ENCODE assay signal across 8 mouse cellular contexts in the genomic region with DNA sequence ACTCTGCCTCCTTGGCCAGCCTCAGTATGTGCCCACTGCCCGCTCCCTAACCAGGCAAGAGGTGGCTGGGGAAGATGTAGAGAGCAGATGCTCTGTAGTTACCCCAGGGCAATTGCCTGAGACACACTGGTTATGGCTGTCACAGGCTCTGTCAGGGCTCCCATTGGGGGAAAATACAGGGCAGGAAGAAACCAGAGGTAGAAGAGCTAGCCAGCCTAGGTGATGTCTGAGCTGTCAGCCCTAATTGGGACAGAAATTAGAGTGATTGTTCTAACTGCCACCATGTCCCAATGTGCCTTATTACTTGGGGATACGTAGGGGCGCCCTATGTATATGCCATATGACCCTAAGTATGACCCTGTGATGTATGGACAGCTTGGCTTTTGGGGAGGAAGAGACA. TPM values are rescaled to one million over a fixed set of nuclear protein-coding genes. Genes with fewer than 3 reads are reported as not detected.
A peak's percentile ranks its signal among the peaks of the same experiment; 100 is the strongest.
DNase-seq lines count a peak whose midpoint lies in the region; ATAC-seq and TF ChIP-seq lines count a peak whose summit lies in the region.

No protein-coding gene starts in this region.

- TF ChIP-seq EP300 in lung, postnatal 0 days (IDR thresholded peaks at IDR 0.05): no peak

- H3K9ac ChIP-seq in lung, postnatal 0 days (replicated peaks; ENCODE audit: low read depth): no peak overlapping the region
- peak overlapping the region; percentile 87; the same call in 1 of the 2 replicates for H3K9ac ChIP-seq in forebrain, embryonic 12.5 days
- H3K9ac ChIP-seq in limb, embryonic 14.5 days (ENCODE audit: low read depth, low read length, severe bottlenecking): no peak overlapping the region

- H3K9me3 ChIP-seq in lung, postnatal 0 days (ENCODE audit: low read length): no peaks in the 10 kb centered on the region
- no peaks in the 10 kb centered on the region for H3K9me3 ChIP-seq in forebrain, embryonic 12.5 days
- no peaks in the 10 kb centered on the region for H3K9me3 ChIP-seq in limb, embryonic 14.5 days (ENCODE audit: control insufficient read depth, low read length)

- H3K4me1 ChIP-seq in lung, postnatal 0 days (ENCODE audit: insufficient read depth, low read depth, low read length): peaks cover 6% of the 10 kb centered on the region; the same call in 1 of the 2 replicates
- H3K4me1 ChIP-seq in forebrain, embryonic 12.5 days: peaks cover 30% of the 10 kb centered on the region
- H3K4me1 ChIP-seq in limb, embryonic 14.5 days (ENCODE audit: control insufficient read depth, insufficient read depth, low read length): peaks cover 17% of the 10 kb centered on the region
- H3K4me1 ChIP-seq in small intestine, adult 2 months (ENCODE audit: control insufficient read depth, insufficient read depth, insufficient read length, low read length): no peaks in the 10 kb centered on the region

- 0 out of 2 replicates have a peak, but pooled peaks cover 6% of the 10 kb centered on the region for H3K36me3 ChIP-seq in lung, postnatal 0 days (ENCODE audit: insufficient read depth, low read length)
- peaks cover 32% of the 10 kb centered on the region for H3K36me3 ChIP-seq in forebrain, embryonic 12.5 days (replicated peaks)
- H3K36me3 ChIP-seq in limb, embryonic 14.5 days (ENCODE audit: control insufficient read depth, insufficient read depth, low read length): peaks cover 33% of the 10 kb centered on the region
- peaks cover 18% of the 10 kb centered on the region; the same call in 1 of the 2 replicates for H3K36me3 ChIP-seq in small intestine, adult 2 months (ENCODE audit: control insufficient read depth, insufficient read depth, low read length)

- whole genome bisulfite sequencing in lung, postnatal 0 days: 93% methylated on average over 3 of the region's 3 CpGs
- 94% methylated on average over 3 of the region's 3 CpGs for WGBS in forebrain, embryonic 12.5 days
- 97% methylated on average over 3 of the region's 3 CpGs for WGBS in limb, embryonic 14.5 days
- WGBS in small intestine, adult 2 months: 93% methylated on average over 3 of the region's 3 CpGs

- no peak for ATAC-seq in lung, postnatal 0 days
- no peak for ATAC-seq in forebrain, embryonic 12.5 days (ENCODE audit: low FRiP score)
- no peak for ATAC-seq in limb, embryonic 14.5 days (ENCODE audit: low FRiP score, low read depth)

- 0 out of 2 replicates have a peak overlapping the region, but pooled peaks have one; percentile 9 for H3K4me2 ChIP-seq in lung, postnatal 0 days (replicated peaks; ENCODE audit: low read depth, low read length)
- peak overlapping the region; percentile 83 for H3K4me2 ChIP-seq in forebrain, embryonic 12.5 days
- peak overlapping the region; percentile 74 for H3K4me2 ChIP-seq in limb, embryonic 14.5 days (replicated peaks; ENCODE audit: low read depth, low read length, severe bottlenecking)

- no peak for DNase-seq in lung, postnatal 0 days (ENCODE audit: low spot score)
- no peak for DNase-seq in lung, postnatal 14 days
- DNase-seq in limb, embryonic 14.5 days (ENCODE audit: low spot score): no peak
- DNase-seq in left cerebral cortex, adult 8-10 months (ENCODE audit: low spot score in 2 of 2): no peak
- DNase-seq in testis, postnatal 14 days (ENCODE audit: low spot score): no peak
- DNase-seq in urinary bladder, postnatal 25 days (ENCODE audit: low spot score): no peak

- no peak for TF ChIP-seq POLR2A in limb, embryonic 14.5 days (IDR thresholded peaks at IDR 0.05; ENCODE audit: borderline replicate concordance, extremely low read depth, insufficient read depth, insufficient read length)
- no peak for TF ChIP-seq POLR2A in small intestine, adult 2 months (IDR thresholded peaks at IDR 0.05; ENCODE audit: low read depth, low read length)

- TF ChIP-seq CTCF in lung, postnatal 0 days (IDR thresholded peaks at IDR 0.05): no peak
- no peak for TF ChIP-seq CTCF in small intestine, adult 2 months (IDR thresholded peaks at IDR 0.05; ENCODE audit: extremely low read depth, insufficient read length, insufficient replicate concordance, low read depth, low read length)

- no peaks in the 10 kb centered on the region for H3K27me3 ChIP-seq in lung, postnatal 0 days (replicated peaks; ENCODE audit: insufficient read depth, low read length)
- no peaks in the 10 kb centered on the region for H3K27me3 ChIP-seq in forebrain, embryonic 12.5 days
- no peaks in the 10 kb centered on the region for H3K27me3 ChIP-seq in limb, embryonic 14.5 days (ENCODE audit: control insufficient read depth, insufficient read depth, low read length)
- no peaks in the 10 kb centered on the region for H3K27me3 ChIP-seq in small intestine, adult 2 months (ENCODE audit: control insufficient read depth, insufficient read depth, low read length)

- H3K4me3 ChIP-seq in lung, postnatal 0 days (ENCODE audit: low read depth, low read length): no peak overlapping the region
- H3K4me3 ChIP-seq in forebrain, embryonic 12.5 days (replicated peaks): 0 out of 2 replicates have a peak overlapping the region, but pooled peaks have one; percentile 82
- no peak overlapping the region for H3K4me3 ChIP-seq in limb, embryonic 14.5 days (replicated peaks; ENCODE audit: low read length)
- peak overlapping the region; percentile 55 for H3K4me3 ChIP-seq in small intestine, adult 2 months (ENCODE audit: low read depth, low read length)

- no peak overlapping the region for H3K27ac ChIP-seq in lung, postnatal 0 days (ENCODE audit: low read length)
- no peak overlapping the region for H3K27ac ChIP-seq in forebrain, embryonic 12.5 days
- H3K27ac ChIP-seq in limb, embryonic 14.5 days (replicated peaks; ENCODE audit: low read depth, low read length): no peak overlapping the region
- H3K27ac ChIP-seq in small intestine, adult 2 months (ENCODE audit: insufficient read depth, low read depth, low read length): peak overlapping the region; percentile 35

RNA-seq across cellular contexts. Expression of a gene that starts 1.5 kb away (rescaled TPM):
- polyA plus RNA-seq in lung, postnatal 0 days (2015; fragmentation: Nextera tagmentation; extraction: Ambion mirVana): 12.7 and 13.7 TPM in 2 replicates
- polyA plus RNA-seq in forebrain, embryonic 12.5 days (2016; fragmentation: Nextera tagmentation; extraction: Ambion mirVana): 36.9 and 40.5 TPM in 2 replicates
- polyA plus RNA-seq in limb, embryonic 14.5 days (2012; rRNA removed): 48.7 and 53.6 TPM in 2 replicates
- 18.5 and 21.5 TPM in 2 replicates for polyA plus RNA-seq in limb, embryonic 14.5 days (2014; fragmentation: Nextera tagmentation; extraction: Ambion mirVana)
- 15.3 and 23.2 TPM in 2 replicates for polyA plus RNA-seq in small intestine, adult 2 months (2012; rRNA removed)
- total RNA-seq in left cerebral cortex, adult 8-10 months (2022): 10 to 100 TPM; 62.4 to 85.9 (median 70.1) TPM

RNA-seq across cellular contexts. Expression of a gene that starts 17.8 kb away (rescaled TPM):
- 37.3 and 37.9 TPM in 2 replicates for polyA plus RNA-seq in lung, postnatal 0 days (2015; fragmentation: Nextera tagmentation; extraction: Ambion mirVana)
- 32.1 and 32.5 TPM in 2 replicates for polyA plus RNA-seq in forebrain, embryonic 12.5 days (2016; fragmentation: Nextera tagmentation; extraction: Ambion mirVana)
- polyA plus RNA-seq in limb, embryonic 14.5 days (2012; rRNA removed): 27.6 and 32.4 TPM in 2 replicates
- 44.8 and 47.4 TPM in 2 replicates for polyA plus RNA-seq in limb, embryonic 14.5 days (2014; fragmentation: Nextera tagmentation; extraction: Ambion mirVana)
- polyA plus RNA-seq in small intestine, adult 2 months (2012; rRNA removed): 16.4 and 24.1 TPM in 2 replicates
- total RNA-seq in left cerebral cortex, adult 8-10 months (2022): 10 to 100 TPM; 10.8 to 14.1 (median 13.5) TPM

RNA-seq across cellular contexts. Expression of a gene that starts 24.1 kb away (rescaled TPM):
- polyA plus RNA-seq in lung, postnatal 0 days (2015; fragmentation: Nextera tagmentation; extraction: Ambion mirVana): 9.1 and 9.6 TPM in 2 replicates
- polyA plus RNA-seq in forebrain, embryonic 12.5 days (2016; fragmentation: Nextera tagmentation; extraction: Ambion mirVana): 40.3 and 46.2 TPM in 2 replicates
- 37.1 and 45.2 TPM in 2 replicates for polyA plus RNA-seq in limb, embryonic 14.5 days (2012; rRNA removed)
- polyA plus RNA-seq in limb, embryonic 14.5 days (2014; fragmentation: Nextera tagmentation; extraction: Ambion mirVana): 34.8 and 38.1 TPM in 2 replicates
- polyA plus RNA-seq in small intestine, adult 2 months (2012; rRNA removed): 7.5 and 12.2 TPM in 2 replicates
- total RNA-seq in left cerebral cortex, adult 8-10 months (2022): 10 to 100 TPM; 31.9 to 37.0 (median 35.2) TPM

RNA-seq across cellular contexts. Expression of a gene that starts 25.3 kb away (rescaled TPM):
- polyA plus RNA-seq in lung, postnatal 0 days (2015; fragmentation: Nextera tagmentation; extraction: Ambion mirVana): 1.0 and 1.4 TPM in 2 replicates
- 0.35 and 0.43 TPM in 2 replicates for polyA plus RNA-seq in forebrain, embryonic 12.5 days (2016; fragmentation: Nextera tagmentation; extraction: Ambion mirVana)
- polyA plus RNA-seq in limb, embryonic 14.5 days (2012; rRNA removed): 1.1 and 1.4 TPM in 2 replicates
- 0.46 and 0.92 TPM in 2 replicates for polyA plus RNA-seq in limb, embryonic 14.5 days (2014; fragmentation: Nextera tagmentation; extraction: Ambion mirVana)
- polyA plus RNA-seq in small intestine, adult 2 months (2012; rRNA removed): 2.5 and 7.1 TPM in 2 replicates
- under 1 TPM; 0.11 to 0.79 (median 0.46) TPM for total RNA-seq in left cerebral cortex, adult 8-10 months (2022)

RNA-seq across cellular contexts. Expression of a gene that starts 25.8 kb away (rescaled TPM):
- polyA plus RNA-seq in lung, postnatal 0 days (2015; fragmentation: Nextera tagmentation; extraction: Ambion mirVana): 45.1 and 52.3 TPM in 2 replicates
- 0.74 and 1.0 TPM in 2 replicates for polyA plus RNA-seq in forebrain, embryonic 12.5 days (2016; fragmentation: Nextera tagmentation; extraction: Ambion mirVana)
- polyA plus RNA-seq in limb, embryonic 14.5 days (2012; rRNA removed): 4.4 and 5.9 TPM in 2 replicates
- 4.3 and 6.3 TPM in 2 replicates for polyA plus RNA-seq in limb, embryonic 14.5 days (2014; fragmentation: Nextera tagmentation; extraction: Ambion mirVana)
- polyA plus RNA-seq in small intestine, adult 2 months (2012; rRNA removed): 28.1 and 48.0 TPM in 2 replicates
- total RNA-seq in left cerebral cortex, adult 8-10 months (2022): 1 to 10 TPM in 3 of 4 experiments, under 1 TPM in 1; 0.97 to 4.6 (median 2.3) TPM

Comparison
In these comparisons a context has a peak if more than half of its experiments do, and no peak if none do; other contexts are left out.
1. H3K4me2 ChIP-seq: peak in every context shown above with its lines; median percentile 83 in forebrain, embryonic 12.5 days; 74 in limb, embryonic 14.5 days; 9 in lung, postnatal 0 days.
2. H3K4me3 ChIP-seq: peak in forebrain, embryonic 12.5 days (single experiment) and small intestine, adult 2 months (single experiment); none in lung, postnatal 0 days (single experiment) and limb, embryonic 14.5 days (single experiment).